Mouse (Mus musculus) gastrocnemius, adult 2 months (tissue): ENCODE data around the gene Nol6. TPM values are rescaled to one million over a fixed set of nuclear protein-coding genes. Genes with fewer than 3 reads are reported as not detected.

Experiments used
- DNase-seq: peaks from one replicate; pipeline ENCODE4 v3.0.0; 2022
- H3K27ac ChIP-seq: fragments of 200-600 bp; 2 replicates; pipeline ENCODE4 v1.8.1; 2022; ENCODE audit warnings: mild to moderate bottlenecking
- H3K4me3 ChIP-seq: fragments of 200-600 bp; 2 replicates; pipeline ENCODE4 v1.8.1; 2022; ENCODE audit warnings: mild to moderate bottlenecking, moderate library complexity
- CTCF ChIP-seq: fragments of 200-600 bp; IDR thresholded peaks from 2 replicates; pipeline ENCODE4 v1.8.1; 2022; ENCODE audit warnings: antibody characterized with exemption, mild to moderate bottlenecking, moderate library complexity
- intact Hi-C: fragments of 180-260 bp; cut with DNase I; formaldehyde crosslinking; loops from one replicate; pipeline ENCODE4 v1.15.1; 2025
- total RNA-seq, 2 experiments: library from RNA; stranded (reverse); gene quantifications; 2 replicates each; pipeline ENCODE4 v1.2.3; 2021

Gene Nol6
- total RNA-seq, 2 experiments from 2014 or later, result 13.9 to 17.5 TPM

- Histone ChIP-seq H3K4me3 (peak overlapping the region; percentile 95), H3K27ac (peak overlapping the region; percentile 98)
- no peak for TF ChIP-seq CTCF
- intact Hi-C loops, result no loop called here
- DNase-seq, result no peak
These were observed 12.6 kb upstream of the Nol6 start for GRCm38 (mm10) chr4:41136811-41137210.

- Histone ChIP-seq H3K4me3 (peak overlapping the region; percentile 95), H3K27ac (peak overlapping the region; percentile 98)
- no peak for TF ChIP-seq CTCF
- intact Hi-C loops, result no loop called here
- peak; percentile 69 for DNase-seq
These were observed 12.2 kb upstream of the Nol6 start for GRCm38 (mm10) chr4:41136454-41136805.

- peak within 1 kb of the TSS; percentile 95 for H3K4me3 ChIP-seq
- H3K27ac ChIP-seq, result peak within 1 kb of the TSS; percentile 98
- intact Hi-C loops, result loop anchor here (2.0 kb wide), 1 partner anchor 29 kb away; no protein-coding TSS in a partner anchor
- TF ChIP-seq CTCF, result no peak
- DNase-seq, result peak; percentile 86
These were observed 11.6 kb upstream of the Nol6 start, which contains the start of gene Ube2r2 for GRCm38 (mm10) chr4:41135711-41136453. Gene Ube2r2 (plus strand): TSS chr4:41135743.

- TF ChIP-seq CTCF, result no peak
- peak overlapping the region; percentile 95 for H3K4me3 ChIP-seq
- peak overlapping the region; percentile 98 for H3K27ac ChIP-seq
- intact Hi-C loops, result loop anchor here (2.0 to 5.0 kb wide), 2 partner anchors 30 to 257 kb away; no protein-coding TSS in a partner anchor
- DNase-seq, result peak; percentile 91
These were observed 10.9 kb upstream of the Nol6 start for GRCm38 (mm10) chr4:41134935-41135710.

- no peak for TF ChIP-seq CTCF
- 0 out of 2 replicates have a peak overlapping the region, but pooled peaks have one; percentile 4 for H3K27ac ChIP-seq
- no peak overlapping the region for H3K4me3 ChIP-seq
- intact Hi-C loops, result loop anchor here (2.0 to 5.0 kb wide), 2 partner anchors 31 to 259 kb away; no protein-coding TSS in a partner anchor
- no peak for DNase-seq
These were observed 9.5 kb upstream of the Nol6 start for GRCm38 (mm10) chr4:41133529-41134291.

GRCm38 (mm10) chr4:41132471-41132870, 8.2 kb upstream of the Nol6 start:
- H3K27ac ChIP-seq, result no peak overlapping the region
- DNase-seq, result no peak
- TF ChIP-seq CTCF, result no peak
- intact Hi-C loops, result loop anchor here (5.0 kb wide), 1 partner anchor 260 kb away; no protein-coding TSS in a partner anchor
- no peak overlapping the region for H3K4me3 ChIP-seq

GRCm38 (mm10) chr4:41129836-41130235, 5.6 kb upstream of the Nol6 start:
- intact Hi-C loops, result loop anchor here (1.0 to 5.0 kb wide), 3 partner anchors 36 to 262 kb away; partner anchors contain the start of gene Ubap2
- no peak for TF ChIP-seq CTCF
- H3K4me3 ChIP-seq, result no peak overlapping the region
- H3K27ac ChIP-seq, result peak overlapping the region; percentile 51; the same call in 1 of the 2 replicates
- DNase-seq, result no peak

- peak; percentile 70 for DNase-seq
- intact Hi-C loops, result loop anchor here (1.0 to 5.0 kb wide), 2 partner anchors 37 to 148 kb away; partner anchors contain the start of gene Ubap2
- peak overlapping the region; percentile 51 for H3K27ac ChIP-seq
- TF ChIP-seq CTCF, result peak; percentile 82
- no peak overlapping the region for H3K4me3 ChIP-seq
These were observed 5.2 kb upstream of the Nol6 start for GRCm38 (mm10) chr4:41129406-41129805.

- H3K27ac ChIP-seq, result no peak overlapping the region
- TF ChIP-seq CTCF, result peak; percentile 88
- peak; percentile 78 for DNase-seq
- H3K4me3 ChIP-seq, result no peak overlapping the region
- intact Hi-C loops, result loop anchor here (1.0 kb wide), 1 partner anchor 68 kb away; no protein-coding TSS in a partner anchor
These were observed 5.5 kb downstream of the Nol6 start for GRCm38 (mm10) chr4:41118706-41119292.

- no peak overlapping the region for H3K4me3 ChIP-seq
- no peak for DNase-seq
- H3K27ac ChIP-seq, result no peak overlapping the region
- TF ChIP-seq CTCF, result no peak
- intact Hi-C loops, result no loop called here
These were observed 7.4 kb downstream of the Nol6 start for GRCm38 (mm10) chr4:41116817-41117216.

- intact Hi-C loops, result no loop called here
- no peak overlapping the region for H3K4me3 ChIP-seq
- H3K27ac ChIP-seq, result no peak overlapping the region
- DNase-seq, result no peak
- TF ChIP-seq CTCF, result no peak
These were observed 8.5 kb downstream of the Nol6 start for GRCm38 (mm10) chr4:41115793-41116192.

- no peak overlapping the region for H3K27ac ChIP-seq
- no peak for DNase-seq
- no peak overlapping the region for H3K4me3 ChIP-seq
- no peak for TF ChIP-seq CTCF
- intact Hi-C loops, result no loop called here
These were observed 9.2 kb downstream of the Nol6 start for GRCm38 (mm10) chr4:41115074-41115473.
